Mouse (Mus musculus): Measurements from ENCODE around the gene E130208F15Rik.

DNA sequence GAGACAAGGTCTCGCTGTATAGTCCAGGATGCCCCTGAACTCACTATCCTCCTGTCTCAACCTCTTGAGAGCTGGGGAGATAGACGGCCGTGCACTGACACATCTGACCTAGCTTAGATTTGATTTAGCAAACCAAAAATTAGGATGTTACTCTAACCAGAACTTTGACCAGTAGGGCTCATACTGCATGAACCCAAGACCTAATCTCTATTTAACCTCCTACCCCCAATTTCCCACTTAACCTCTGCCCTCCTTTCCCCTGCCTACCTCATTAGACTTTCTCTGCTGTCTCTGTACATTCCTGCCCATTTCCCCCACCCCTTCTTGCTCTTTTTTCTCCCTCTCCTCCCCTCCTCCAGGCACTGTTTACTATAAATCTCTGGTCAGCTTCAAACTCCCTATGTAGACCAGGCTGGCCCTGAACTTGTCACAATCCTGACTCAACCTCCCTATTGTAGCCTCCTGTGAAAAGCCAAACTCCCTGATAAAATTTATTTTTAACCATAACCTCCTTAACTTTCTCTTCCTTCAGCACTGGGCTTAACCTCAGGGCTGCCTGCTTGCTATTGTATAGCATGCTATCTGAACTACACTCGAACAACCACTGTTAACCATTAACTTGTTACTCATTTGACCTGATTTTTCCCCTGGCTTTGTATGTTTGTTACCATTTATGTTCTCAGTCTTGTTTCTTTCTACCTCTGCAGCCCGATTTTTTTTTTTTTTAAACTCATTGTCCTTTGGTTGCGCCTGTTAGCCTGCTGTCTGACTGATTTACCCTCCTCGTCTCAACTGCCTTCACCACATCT is 37.0 kb downstream of the E130208F15Rik start:
- TF ChIP-seq CTCF (IDR thresholded peaks at IDR 0.05; ENCODE audit: low read depth) (no peak), EP300 (IDR thresholded peaks at IDR 0.05; ENCODE audit: low read depth) (no peak)

Data from liver, postnatal 0 days (tissue).